Mouse (Mus musculus) thymus, adult 2 months (tissue): Measurements from ENCODE around the gene Urb2.

Experiments
- CTCF ChIP-seq: fragments of 200-500 bp; IDR thresholded peaks from 2 replicates; pipeline ENCODE4 v1.5.1; 2012; ENCODE audit warnings: mild to moderate bottlenecking, control low read depth, low read length, moderate library complexity, borderline replicate concordance; ENCODE audit not compliant: control insufficient read depth, poor library complexity, insufficient read depth; ENCODE audit errors: extremely low read depth
- POLR2A ChIP-seq: fragments of 200-500 bp; IDR thresholded peaks from 2 replicates; pipeline ENCODE4 v1.6.1; 2012; ENCODE audit warnings: mild to moderate bottlenecking, low read length, control low read depth, moderate library complexity; ENCODE audit not compliant: control insufficient read depth, poor library complexity, insufficient read depth; ENCODE audit errors: extremely low read depth

GRCm38 (mm10) chr8:124070363-124071324 is 49.3 kb downstream of the Urb2 start:
- TF ChIP-seq POLR2A, result no peak
- no peak for TF ChIP-seq CTCF
